Mouse (Mus musculus): ENCODE measurements around the gene Hand2. TPM values are rescaled to one million over a fixed set of nuclear protein-coding genes. Genes with fewer than 3 reads are reported as not detected.

Hand2 gene
- 6.7 and 9.4 TPM in 2 replicates for polyA plus RNA-seq (2015; fragmentation: Nextera tagmentation; extraction: Ambion mirVana)

DNA sequence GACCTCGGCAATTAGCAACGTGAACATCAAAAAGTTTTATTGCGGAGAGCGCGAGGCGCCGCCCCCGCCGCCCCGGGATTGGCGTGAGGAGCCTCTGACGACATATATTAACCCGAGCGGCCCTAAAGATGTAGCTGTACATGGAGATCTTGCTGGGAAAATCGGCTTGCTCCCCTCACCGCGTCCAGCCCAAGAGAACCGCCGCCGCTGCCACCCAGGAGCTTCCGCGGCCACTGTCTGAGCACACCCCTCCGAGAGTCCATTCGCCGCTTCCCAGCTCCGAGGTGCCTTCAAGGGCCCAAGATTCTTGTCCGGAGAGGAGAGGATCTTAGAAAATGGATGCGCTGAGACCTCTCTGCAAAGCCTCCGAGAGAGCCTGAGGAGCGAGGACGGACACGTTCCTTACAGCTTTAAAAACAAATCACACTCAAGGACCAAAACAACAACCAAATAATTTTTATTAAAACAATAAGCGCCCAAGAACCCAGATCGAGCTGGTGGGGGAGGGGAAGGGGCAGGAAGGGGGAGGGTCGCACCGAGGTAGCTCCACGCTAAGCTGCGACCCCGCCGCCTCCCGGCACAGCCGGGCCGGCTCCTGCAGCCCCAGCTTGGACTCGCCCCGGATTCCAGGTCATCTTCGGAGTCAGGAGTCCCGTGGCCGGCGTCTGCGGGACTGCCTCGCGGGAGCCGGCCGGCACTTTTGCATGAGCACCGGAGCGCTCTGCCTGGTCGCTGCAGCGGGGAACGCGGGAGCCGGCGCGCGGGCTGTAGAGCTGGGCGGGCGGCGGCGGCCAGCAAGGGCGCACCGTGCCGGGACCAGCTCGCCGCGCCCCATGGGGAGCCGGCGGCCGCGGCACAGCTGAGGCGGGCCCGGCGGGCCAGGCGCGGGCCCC, at the start of gene Hand2:
Gene Hand2, plus strand, starts transcription at position 133 of the 893 bp plus-strand sequence.
- Histone ChIP-seq H3K9ac (peak within 1 kb of the TSS; percentile 81), H3K4me3 (replicated peaks) (peak within 1 kb of the TSS; percentile 66), H3K4me1 (replicated peaks) (peaks cover 3% of the 10 kb centered on the region; the same call in 1 of the 2 replicates), H3K4me2 (replicated peaks) (peak within 1 kb of the TSS; percentile 68), H3K27me3 (replicated peaks) (peaks cover 45% of the 10 kb centered on the region), H3K36me3 (no peaks in the 10 kb centered on the region), H3K27ac (peak within 1 kb of the TSS; percentile 88), H3K9me3 (no peaks in the 10 kb centered on the region)
- peak; percentile 80 for ATAC-seq
- under 1% methylated on average over 74 of the region's 83 CpGs for WGBS

DNA sequence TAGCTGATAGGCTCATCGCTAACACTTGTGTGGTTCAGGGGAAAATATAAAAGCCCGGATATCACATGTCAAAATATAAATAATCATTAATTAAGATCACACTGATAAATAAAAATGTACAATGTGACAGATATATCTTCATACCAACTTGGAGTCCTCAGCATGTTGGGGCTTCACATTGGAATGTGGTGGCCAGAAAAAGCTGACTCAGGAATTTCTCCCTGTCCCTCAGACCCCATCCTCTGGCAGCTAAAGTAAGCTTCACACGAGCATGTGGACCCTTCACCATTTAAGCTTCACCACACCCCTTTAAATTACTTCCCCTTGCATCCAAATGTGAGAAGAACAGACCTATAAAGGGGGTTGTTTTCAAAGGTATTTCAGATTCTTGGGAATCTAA, 47.7 kb upstream of the Hand2 start:
- no peaks in the 10 kb centered on the region for H3K4me1 ChIP-seq (replicated peaks)
- no peak overlapping the region for H3K27ac ChIP-seq
- H3K4me2 ChIP-seq (replicated peaks) = no peak overlapping the region
- H3K36me3 ChIP-seq = no peaks in the 10 kb centered on the region
- 65% methylated on average over 3 of the region's 3 CpGs for WGBS
- no peaks in the 10 kb centered on the region for H3K27me3 ChIP-seq (replicated peaks)
- no peaks in the 10 kb centered on the region for H3K9me3 ChIP-seq
- H3K4me3 ChIP-seq (replicated peaks) = no peak overlapping the region
- ATAC-seq = no peak
- H3K9ac ChIP-seq = no peak overlapping the region

DNA sequence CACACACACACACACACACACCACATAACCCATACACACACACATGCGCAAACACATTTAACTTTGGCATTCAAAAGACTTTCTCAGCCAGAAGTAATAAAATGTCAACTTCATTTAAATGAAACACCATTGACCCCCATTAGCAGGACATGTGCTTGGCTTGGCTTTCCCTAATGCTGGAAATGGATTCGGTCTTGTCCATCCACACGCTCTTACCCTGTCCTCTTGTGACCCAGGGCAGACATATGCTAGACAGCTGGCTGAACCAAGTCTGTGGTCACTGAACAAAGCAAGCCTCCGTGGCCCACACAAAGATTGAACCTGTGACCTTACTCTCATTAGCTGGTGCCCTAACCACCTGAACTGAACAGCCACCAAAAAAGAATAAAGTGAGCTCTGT, 27.3 kb upstream of the Hand2 start:
- Histone ChIP-seq H3K9me3 (no peaks in the 10 kb centered on the region), H3K9ac (no peak overlapping the region), H3K27ac (no peak overlapping the region), H3K27me3 (replicated peaks) (no peaks in the 10 kb centered on the region), H3K36me3 (no peaks in the 10 kb centered on the region), H3K4me3 (replicated peaks) (no peak overlapping the region), H3K4me1 (replicated peaks) (no peaks in the 10 kb centered on the region), H3K4me2 (replicated peaks) (no peak overlapping the region)
- no peak for ATAC-seq
- WGBS = 75% methylated on average over 4 of the region's 4 CpGs

DNA sequence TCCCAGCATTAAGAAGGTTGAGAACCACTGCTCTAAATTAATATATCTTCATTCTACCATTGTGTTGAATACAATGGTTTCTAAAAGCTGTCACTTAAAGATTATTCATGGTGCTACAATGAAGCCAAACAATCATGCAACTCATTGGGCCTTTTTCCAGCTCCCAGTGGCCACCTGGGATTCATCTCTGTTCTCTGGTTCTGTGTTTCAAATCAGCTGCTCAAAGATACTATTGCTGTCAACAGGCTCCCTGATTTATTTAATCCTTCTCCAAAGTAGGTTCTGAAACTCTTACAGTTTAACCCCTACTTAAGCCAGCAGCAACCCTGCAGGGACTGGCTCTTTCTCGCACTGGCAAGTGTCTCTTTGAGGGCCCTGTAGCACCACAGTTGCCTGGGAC, 17.3 kb upstream of the Hand2 start:
- no peak overlapping the region for H3K4me2 ChIP-seq (replicated peaks)
- no peak overlapping the region for H3K4me3 ChIP-seq (replicated peaks)
- ATAC-seq = no peak
- H3K4me1 ChIP-seq (replicated peaks) = no peaks in the 10 kb centered on the region
- H3K27ac ChIP-seq = 0 out of 2 replicates have a peak overlapping the region, but pooled peaks have one; percentile 13
- no peak overlapping the region for H3K9ac ChIP-seq
- H3K27me3 ChIP-seq (replicated peaks) = no peaks in the 10 kb centered on the region
- 73% methylated on average over 1 of the region's 1 CpGs for WGBS
- H3K9me3 ChIP-seq = no peaks in the 10 kb centered on the region
- H3K36me3 ChIP-seq = no peaks in the 10 kb centered on the region

DNA sequence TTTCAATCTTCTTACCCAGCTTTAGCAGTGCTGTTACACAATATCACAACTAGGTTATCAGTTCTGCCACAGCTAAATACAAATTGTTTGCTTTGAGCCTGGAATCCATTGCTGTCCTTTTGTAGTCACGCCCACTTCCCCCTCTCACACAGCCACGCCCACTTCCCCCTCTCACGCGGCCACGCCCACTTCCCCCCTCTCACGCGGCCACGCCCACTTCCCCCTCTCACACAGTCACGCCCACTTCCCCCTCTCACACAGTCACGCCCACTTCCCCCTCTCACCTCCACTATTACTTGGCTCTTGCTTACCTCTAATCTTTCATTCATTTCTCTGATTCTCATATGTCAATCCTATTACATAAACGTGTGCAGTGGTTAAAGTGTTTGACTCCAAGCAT, 15.8 kb upstream of the Hand2 start:
- WGBS = 52% methylated on average over 10 of the region's 11 CpGs
- no peak overlapping the region for H3K9ac ChIP-seq
- H3K27ac ChIP-seq = no peak overlapping the region
- no peaks in the 10 kb centered on the region for H3K36me3 ChIP-seq
- H3K4me2 ChIP-seq (replicated peaks) = no peak overlapping the region
- no peaks in the 10 kb centered on the region for H3K4me1 ChIP-seq (replicated peaks)
- ATAC-seq = no peak
- H3K27me3 ChIP-seq (replicated peaks) = no peaks in the 10 kb centered on the region
- H3K9me3 ChIP-seq = no peaks in the 10 kb centered on the region
- no peak overlapping the region for H3K4me3 ChIP-seq (replicated peaks)

DNA sequence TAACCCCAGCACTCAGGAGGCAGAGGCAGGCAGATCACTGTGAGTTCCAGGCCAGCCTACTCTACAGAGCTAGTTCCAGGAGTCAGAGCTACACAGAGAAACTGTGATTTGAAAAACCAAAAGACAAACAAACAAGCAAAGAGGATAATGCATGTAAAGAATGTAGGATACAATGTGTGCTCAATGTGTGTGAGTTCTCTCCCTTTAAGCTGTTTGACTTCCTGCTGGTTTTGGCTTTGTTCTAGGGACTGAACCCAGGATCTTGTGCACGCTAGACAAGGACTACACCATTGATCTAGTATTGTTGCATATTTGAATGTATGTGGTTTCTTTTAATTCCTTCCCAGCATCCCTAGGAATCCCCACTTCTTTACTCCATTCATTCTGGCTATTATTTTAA, 14.3 kb upstream of the Hand2 start:
- H3K4me1 ChIP-seq (replicated peaks) = no peaks in the 10 kb centered on the region
- H3K9me3 ChIP-seq = no peaks in the 10 kb centered on the region
- 78% methylated on average over 1 of the region's 1 CpGs for WGBS
- no peak overlapping the region for H3K9ac ChIP-seq
- no peaks in the 10 kb centered on the region for H3K36me3 ChIP-seq
- ATAC-seq = no peak
- no peak overlapping the region for H3K27ac ChIP-seq
- no peaks in the 10 kb centered on the region for H3K27me3 ChIP-seq (replicated peaks)
- H3K4me3 ChIP-seq (replicated peaks) = no peak overlapping the region
- H3K4me2 ChIP-seq (replicated peaks) = no peak overlapping the region

DNA sequence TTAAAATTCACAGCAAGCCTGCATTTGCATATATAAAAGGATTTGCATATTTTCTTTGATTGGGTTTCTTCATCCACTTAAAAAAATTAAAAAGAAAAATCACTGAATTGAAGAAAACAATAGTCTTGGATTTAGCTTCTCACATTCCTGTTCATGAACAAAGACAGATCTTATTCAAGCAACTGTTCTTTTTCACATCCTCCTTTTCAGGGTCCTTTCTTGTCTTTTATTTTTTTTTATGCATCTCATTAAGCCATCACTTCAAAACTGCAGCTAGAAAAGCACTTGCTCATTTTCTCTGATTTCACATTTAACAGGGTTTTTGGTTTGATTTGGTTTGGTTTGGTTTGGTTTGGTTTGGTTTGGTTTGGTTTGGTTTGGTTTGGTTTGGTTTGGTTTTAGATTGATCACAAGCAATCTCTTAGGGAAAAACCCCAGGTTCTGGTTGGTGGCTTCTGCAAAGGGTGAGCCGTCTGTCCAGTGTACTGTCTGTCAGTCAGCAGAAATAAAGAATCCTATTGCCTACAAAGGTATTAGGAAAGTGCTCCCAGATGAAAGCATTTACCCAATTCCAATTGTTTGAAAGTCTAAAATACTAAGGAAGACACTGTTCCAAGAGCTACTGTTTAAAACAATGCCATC, 10.8 kb upstream of the Hand2 start:
- Histone ChIP-seq H3K27me3 (replicated peaks) (peaks cover 19% of the 10 kb centered on the region), H3K4me3 (replicated peaks) (no peak overlapping the region), H3K4me1 (replicated peaks) (peaks cover 4% of the 10 kb centered on the region; the same call in 1 of the 2 replicates), H3K27ac (no peak overlapping the region), H3K4me2 (replicated peaks) (no peak overlapping the region), H3K36me3 (no peaks in the 10 kb centered on the region), H3K9ac (no peak overlapping the region), H3K9me3 (no peaks in the 10 kb centered on the region)
- ATAC-seq = no peak
- WGBS = 58% methylated on average over 1 of the region's 1 CpGs

DNA sequence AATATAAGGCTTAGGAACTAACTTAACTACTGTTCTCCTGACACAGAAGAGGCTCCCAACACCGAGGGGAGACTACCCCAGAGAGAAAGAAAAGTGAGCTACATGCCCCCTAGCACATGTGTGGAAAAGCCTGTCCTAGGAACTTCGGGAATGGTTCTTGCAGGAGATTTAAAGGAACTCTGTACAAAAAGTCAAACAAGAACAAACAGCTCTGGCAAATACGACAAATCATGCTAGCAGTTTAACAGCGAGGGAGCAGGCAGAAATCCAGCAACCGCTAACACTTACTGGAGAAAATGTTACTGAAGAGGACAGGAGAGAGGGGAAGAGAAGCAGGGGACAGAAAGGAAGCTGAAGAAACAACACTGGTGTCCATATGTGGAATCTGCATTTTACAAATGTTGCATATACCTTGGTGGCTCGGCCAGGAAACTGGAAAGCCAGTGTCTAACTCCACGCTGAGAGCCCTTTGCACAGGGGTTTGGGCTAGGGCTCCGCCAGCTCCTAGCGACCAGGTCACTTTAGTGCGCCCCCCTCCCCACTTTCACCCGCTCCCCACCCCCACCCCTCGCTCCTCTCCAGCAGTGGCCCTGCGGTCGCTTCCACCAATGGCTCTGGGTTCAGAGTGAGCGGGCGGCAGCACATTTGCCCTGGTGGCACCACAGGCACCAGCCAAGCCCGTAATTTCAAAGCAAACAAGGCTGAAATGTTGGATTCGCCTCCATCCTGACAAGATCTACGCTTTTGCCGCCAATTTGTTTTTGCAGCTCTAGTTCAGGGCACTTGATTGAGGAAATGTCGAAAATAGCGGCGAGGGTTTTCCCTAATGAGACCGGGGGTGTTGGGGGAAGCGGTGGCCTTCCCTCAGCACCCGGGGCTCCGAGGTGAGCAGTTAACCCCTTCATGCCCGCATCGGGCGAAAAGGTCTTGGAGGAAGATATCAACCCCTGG, 8.5 kb upstream of the Hand2 start:
- H3K27me3 ChIP-seq (replicated peaks) = peaks cover 21% of the 10 kb centered on the region
- H3K4me1 ChIP-seq (replicated peaks) = peaks cover 4% of the 10 kb centered on the region; the same call in 1 of the 2 replicates
- H3K9ac ChIP-seq = peak overlapping the region; percentile 44
- peak; percentile 72 for ATAC-seq
- WGBS = 2% methylated on average over 30 of the region's 30 CpGs
- peak overlapping the region; percentile 67 for H3K27ac ChIP-seq
- H3K36me3 ChIP-seq = no peaks in the 10 kb centered on the region
- peak overlapping the region; percentile 67 for H3K4me2 ChIP-seq (replicated peaks)
- H3K9me3 ChIP-seq = no peaks in the 10 kb centered on the region
- H3K4me3 ChIP-seq (replicated peaks) = peak overlapping the region; percentile 37

DNA sequence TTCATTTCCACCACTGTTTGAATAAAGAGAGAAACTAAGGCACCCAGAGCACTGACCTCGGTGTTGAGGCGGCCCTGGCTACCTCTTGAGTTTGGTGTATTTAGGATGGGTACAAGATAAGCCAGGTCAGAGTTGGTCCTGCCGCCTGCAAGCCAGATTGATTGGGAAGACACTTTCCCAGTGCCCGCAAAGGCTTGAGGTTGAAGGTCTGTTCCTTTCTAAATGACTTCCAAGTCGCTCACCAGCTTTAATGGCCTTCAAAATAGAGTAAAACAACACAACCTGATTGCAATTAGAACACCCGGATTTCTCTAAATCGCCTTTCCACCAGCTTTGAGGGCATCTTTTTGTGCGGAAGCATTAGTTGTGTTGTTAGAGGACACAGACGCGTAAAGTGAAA, 7.2 kb upstream of the Hand2 start:
- Histone ChIP-seq H3K27ac (no peak overlapping the region), H3K27me3 (replicated peaks) (peaks cover 26% of the 10 kb centered on the region), H3K9me3 (no peaks in the 10 kb centered on the region), H3K4me1 (replicated peaks) (peaks cover 4% of the 10 kb centered on the region; the same call in 1 of the 2 replicates), H3K4me2 (replicated peaks) (peak overlapping the region; percentile 26; the same call in 1 of the 2 replicates), H3K4me3 (replicated peaks) (no peak overlapping the region), H3K36me3 (no peaks in the 10 kb centered on the region), H3K9ac (no peak overlapping the region)
- ATAC-seq = no peak
- 43% methylated on average over 10 of the region's 10 CpGs for WGBS

DNA sequence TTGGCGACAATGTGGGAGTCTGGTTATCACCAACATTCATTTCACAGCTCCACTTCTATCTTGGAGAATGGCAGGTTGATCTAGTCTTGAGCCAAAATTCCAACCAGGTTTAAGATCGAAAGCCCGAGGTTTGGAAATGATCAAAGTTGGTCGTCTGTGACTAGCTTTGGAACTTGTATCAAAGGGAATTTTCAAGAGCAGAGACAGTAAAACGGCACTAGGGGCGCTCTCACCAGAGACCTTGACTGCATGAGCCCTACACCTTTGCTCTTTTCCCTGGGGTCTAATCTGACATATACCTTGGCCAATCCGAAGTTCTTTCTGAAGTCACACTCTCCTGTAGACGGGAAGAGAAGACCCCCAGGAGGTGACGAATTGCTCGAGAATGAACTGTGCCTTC, 6.6 kb upstream of the Hand2 start:
- Histone ChIP-seq H3K4me1 (replicated peaks) (peaks cover 4% of the 10 kb centered on the region; the same call in 1 of the 2 replicates), H3K36me3 (no peaks in the 10 kb centered on the region), H3K27me3 (replicated peaks) (peaks cover 28% of the 10 kb centered on the region), H3K4me3 (replicated peaks) (no peak overlapping the region), H3K9me3 (no peaks in the 10 kb centered on the region), H3K9ac (no peak overlapping the region), H3K4me2 (replicated peaks) (no peak overlapping the region; the same call in 1 of the 2 replicates), H3K27ac (no peak overlapping the region)
- 20% methylated on average over 10 of the region's 10 CpGs for WGBS
- ATAC-seq = no peak

DNA sequence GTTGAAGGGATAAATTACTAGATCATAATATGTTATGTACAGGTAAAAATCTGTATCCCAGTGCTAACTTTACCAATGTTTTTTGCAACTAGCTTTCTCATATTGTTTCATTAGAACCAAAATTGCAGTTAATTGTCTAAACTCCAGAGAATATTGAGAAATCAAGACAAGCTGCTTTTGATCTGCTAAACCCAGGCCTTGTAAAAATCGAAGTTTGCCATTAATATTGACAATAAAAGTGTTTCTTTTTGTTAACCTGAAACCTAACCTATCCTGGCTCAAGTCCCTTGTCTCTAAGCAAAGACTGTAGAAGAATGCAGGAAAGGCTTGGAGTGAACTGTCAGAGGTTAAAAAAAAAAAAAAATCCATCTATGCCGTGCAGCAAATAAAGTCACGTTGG, 5.3 kb upstream of the Hand2 start:
- no peaks in the 10 kb centered on the region for H3K9me3 ChIP-seq
- ATAC-seq = no peak
- H3K27me3 ChIP-seq (replicated peaks) = peaks cover 34% of the 10 kb centered on the region
- H3K4me1 ChIP-seq (replicated peaks) = peaks cover 4% of the 10 kb centered on the region; the same call in 1 of the 2 replicates
- no peaks in the 10 kb centered on the region for H3K36me3 ChIP-seq
- H3K27ac ChIP-seq = no peak overlapping the region
- H3K4me3 ChIP-seq (replicated peaks) = no peak overlapping the region
- no peak overlapping the region for H3K4me2 ChIP-seq (replicated peaks)
- 26% methylated on average over 3 of the region's 3 CpGs for WGBS
- H3K9ac ChIP-seq = no peak overlapping the region

DNA sequence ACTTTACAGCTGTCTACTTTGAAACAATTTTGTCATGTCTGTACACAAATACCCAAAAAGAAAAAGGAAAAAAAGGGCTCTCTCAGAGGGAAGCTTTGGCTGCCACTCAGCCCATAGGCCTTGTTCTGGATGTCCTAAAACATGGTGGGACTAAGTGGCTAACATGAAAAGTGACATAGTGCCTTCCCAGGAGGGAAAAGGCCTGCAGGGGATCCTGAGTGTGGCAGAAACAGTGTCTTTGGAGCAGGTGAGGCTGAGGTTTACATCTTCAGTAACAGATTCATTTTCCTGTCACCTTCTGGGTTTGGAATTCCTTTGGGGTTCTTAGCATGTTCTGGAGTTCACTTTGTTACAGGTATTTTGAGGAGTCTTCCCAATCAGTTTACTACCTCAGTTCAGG, 3.7 kb upstream of the Hand2 start:
- Histone ChIP-seq H3K4me2 (replicated peaks) (peak overlapping the region; percentile 13; the same call in 1 of the 2 replicates), H3K9me3 (no peaks in the 10 kb centered on the region), H3K27ac (no peak overlapping the region), H3K9ac (no peak overlapping the region), H3K4me3 (replicated peaks) (no peak overlapping the region), H3K27me3 (replicated peaks) (peaks cover 48% of the 10 kb centered on the region), H3K4me1 (replicated peaks) (peaks cover 4% of the 10 kb centered on the region), H3K36me3 (no peaks in the 10 kb centered on the region)
- ATAC-seq = no peak

Measured in intestine, embryonic 15.5 days (tissue).